Mouse (Mus musculus) testis, adult 2 months (tissue): ENCODE data around the gene Clstn2.

Source experiments
- CTCF ChIP-seq: fragments of 200-500 bp; IDR thresholded peaks from 2 replicates; pipeline ENCODE4 v1.5.1; 2012; ENCODE audit warnings: low read depth, mild to moderate bottlenecking, inconsistent platforms, low read length, moderate library complexity; ENCODE audit not compliant: control insufficient read depth, insufficient read depth, insufficient replicate concordance
- POLR2A ChIP-seq: fragments of 200-500 bp; IDR thresholded peaks from 2 replicates; pipeline ENCODE4 v1.6.1; 2012; ENCODE audit warnings: low read depth, mild to moderate bottlenecking, inconsistent platforms, low read length, moderate library complexity; ENCODE audit not compliant: control insufficient read depth

DNA sequence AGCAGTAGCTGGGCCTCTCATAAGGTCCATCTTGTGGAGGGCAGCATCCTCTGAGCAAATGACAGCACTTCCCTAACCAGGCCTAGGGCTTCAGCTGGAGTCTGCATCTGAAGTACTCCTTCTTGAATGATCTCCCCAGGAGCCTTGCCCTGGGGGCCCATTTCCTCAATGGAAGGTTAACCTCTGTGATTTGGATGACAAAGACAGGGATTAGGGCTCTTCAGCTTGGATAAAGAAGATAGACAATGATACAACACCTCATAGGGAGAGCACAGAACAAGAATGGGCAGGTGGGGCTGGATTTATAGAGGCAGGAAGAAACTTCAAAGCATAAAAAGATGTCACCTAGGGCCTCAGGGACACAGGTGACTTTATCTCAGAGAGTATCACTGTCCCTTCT lies 180.1 kb downstream of the Clstn2 start:
- TF ChIP-seq CTCF (no peak), POLR2A (no peak)
